Mouse (Mus musculus): Measurements from ENCODE around the gene Coq10b.
"Not testable (repeated sequence)": the region's sequence is repeated elsewhere in the genome, so short reads cannot be mapped to it uniquely, and the experiment has no call there.

Gene Coq10b

GRCm38 (mm10) chr1:55052355-55052953, at the start of gene Coq10b:
Coq10b (plus strand) TSS chr1:55052770.
- DNase-seq (ENCODE audit: low spot score in 2 of 2), result peak; percentile 97 to 99

DNA sequence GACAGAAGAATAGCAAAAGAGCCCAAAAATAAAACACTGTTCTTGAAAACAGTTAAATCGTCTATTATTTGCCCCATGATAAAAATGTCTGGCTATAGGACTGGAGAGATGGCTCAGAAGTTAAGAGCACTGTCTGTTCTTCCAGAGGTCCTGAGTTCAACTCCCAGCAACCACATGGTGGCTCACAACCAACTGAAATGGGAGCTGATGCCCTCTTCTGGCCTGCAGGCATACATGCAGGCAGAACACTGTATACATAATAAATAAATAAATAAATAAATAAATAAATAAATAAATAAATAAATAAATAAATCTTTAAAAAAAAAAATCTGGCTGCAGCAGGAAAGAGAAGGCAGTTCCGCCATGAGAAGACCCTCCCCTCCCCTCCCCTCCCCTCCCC, 44.3 kb upstream of the Coq10b start:
- DNase-seq (ENCODE audit: low spot score in 2 of 2), result not testable (repeated sequence)

DNA sequence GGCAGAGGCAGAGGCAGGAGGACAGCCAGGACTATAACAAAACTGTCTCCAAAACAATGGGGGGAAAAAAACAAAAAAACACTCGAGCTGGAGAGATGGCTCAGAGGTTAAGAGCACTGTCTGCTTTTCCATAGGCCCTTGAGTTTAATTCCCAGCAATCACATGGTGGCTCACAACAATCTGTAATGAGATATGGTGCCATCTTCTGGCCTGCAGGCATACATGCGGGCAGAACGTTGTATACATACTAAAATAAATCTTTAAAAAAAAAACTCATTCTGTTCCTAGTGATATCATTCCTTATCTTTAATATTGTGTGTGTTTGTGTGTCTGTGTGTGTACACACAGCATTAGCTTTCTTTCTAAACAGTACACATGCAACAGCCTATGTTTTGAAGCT, 40.1 kb upstream of the Coq10b start:
- DNase-seq (ENCODE audit: low spot score in 2 of 2), result no peak

DNA sequence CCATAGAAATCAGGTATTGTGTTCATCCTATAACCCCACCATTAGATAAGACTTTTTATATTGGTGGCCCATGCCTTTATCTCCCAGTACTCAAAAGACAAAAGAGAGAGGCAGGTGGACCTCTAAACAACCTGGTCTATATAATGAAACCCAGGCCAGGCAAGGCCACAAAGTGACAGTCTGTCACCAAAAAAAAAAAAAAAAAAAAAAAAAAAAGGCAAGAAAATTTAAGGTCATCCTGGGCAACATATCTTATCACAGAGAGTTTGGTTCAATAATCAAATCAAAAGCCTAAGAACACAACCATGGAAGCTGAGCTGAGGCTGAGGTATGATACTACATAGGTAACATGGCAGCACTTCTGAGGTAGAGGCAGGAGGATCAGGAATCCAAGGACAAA, 30.7 kb upstream of the Coq10b start:
- DNase-seq (ENCODE audit: low spot score in 2 of 2), result no peak

DNA sequence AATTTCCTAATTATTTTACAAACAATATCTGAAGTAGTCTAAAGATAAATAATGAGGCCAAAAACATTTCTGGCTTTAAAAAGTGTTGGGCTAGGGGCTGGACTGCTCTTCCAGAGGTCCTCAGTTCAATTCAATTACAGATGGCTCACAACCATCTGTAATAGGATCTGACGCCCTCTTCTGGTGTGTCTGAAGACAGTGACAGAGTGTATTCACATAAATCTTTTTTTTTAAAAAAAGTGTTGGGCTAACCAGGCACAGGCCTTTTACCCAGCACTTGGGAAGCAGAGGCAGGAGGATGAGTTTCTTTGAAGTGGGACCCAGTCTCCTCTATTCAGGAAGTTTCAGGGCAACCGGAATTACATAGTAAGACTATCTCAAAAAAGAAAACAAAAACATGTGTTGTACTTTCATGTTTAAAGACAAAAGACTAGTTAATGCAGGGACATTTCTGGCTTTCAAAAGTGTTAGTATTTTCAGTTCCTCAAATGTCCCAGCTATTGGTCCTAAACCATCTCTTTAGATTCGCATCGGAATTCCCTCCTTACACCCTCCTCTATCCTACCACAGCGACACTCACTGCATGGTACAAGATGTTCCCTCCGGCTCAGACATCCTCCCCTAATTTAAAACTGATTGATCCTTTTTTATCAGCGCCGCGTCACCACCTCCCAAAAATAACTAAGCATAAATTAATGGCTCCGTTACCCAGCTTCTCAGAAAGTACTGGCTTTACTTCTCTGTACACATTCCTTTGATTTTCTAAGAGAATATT, 26.7 kb upstream of the Coq10b start:
- DNase-seq (ENCODE audit: low spot score in 2 of 2), result no peak

DNA sequence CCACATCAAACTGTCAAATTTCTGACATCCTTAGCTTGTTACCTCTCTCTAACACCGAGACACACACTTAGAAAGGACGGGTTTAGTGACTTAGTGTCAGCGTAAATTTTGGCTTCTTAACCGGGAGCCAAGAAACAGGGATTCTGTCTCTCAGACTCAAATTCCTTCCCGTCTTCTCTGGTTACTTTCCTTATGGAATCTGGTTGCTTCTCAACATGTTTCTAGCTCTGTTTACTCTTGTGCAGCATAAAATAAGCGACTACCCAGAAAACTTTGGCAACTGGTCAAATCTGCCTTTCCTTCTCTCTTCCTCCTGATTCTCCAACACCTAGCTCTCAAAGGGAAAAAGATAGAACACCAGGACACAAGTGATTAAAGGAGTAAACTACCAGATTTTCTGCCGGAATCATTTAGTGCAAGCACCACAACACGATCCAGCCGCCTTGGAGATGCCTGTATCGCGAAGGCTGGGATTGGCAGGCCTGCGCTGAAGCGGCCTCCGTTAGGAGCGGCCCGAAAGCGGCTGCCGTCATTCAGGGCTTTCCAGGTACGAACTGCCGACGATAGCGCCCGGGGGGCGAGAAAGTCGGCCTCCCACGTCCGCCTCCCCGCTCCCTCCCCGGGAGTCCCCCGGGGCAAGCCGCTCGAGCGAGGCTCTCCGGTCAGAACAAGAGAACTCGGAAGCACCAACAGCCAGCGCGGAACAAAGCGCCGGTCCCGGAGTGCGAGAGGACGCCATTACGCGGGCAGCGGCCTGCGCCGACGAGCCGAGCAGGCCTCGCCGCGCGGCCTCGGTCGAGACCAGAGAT, 25.9 kb upstream of the Coq10b start:
- DNase-seq (ENCODE audit: low spot score in 2 of 2), result no peak

DNA sequence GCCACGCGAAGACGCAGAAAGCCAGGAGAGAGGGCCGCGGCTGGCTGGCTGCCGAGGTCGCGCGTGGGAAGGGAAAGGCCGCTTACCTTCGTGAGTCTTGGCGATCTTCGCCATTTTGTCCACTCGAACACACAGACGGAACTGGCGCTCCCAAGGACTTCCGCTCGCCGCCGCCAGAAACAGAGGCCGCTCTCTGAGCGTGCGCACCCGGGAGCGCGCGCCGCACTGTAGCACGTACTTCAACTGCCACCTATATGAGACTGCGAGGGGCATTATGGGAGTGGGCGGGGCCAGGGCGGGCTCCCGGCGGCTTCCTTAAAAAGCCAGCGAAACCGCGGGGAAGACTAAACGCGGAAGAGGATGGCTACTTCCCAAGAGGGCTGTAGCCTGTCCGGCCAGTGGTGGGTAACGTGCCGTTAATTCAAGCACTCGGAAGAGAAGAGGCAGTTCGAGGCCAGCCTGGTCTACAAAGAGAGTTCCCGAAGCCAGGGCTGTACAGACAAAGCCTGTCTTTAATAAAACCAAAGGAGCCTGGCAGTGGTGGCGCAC, 25.2 kb upstream of the Coq10b start, which contains the start of gene Sf3b1:
Gene Sf3b1, minus strand, starts transcription at position 229 of the 549 bp plus-strand sequence.
- peak; percentile 90 to 94 for DNase-seq (ENCODE audit: low spot score in 2 of 2)

DNA sequence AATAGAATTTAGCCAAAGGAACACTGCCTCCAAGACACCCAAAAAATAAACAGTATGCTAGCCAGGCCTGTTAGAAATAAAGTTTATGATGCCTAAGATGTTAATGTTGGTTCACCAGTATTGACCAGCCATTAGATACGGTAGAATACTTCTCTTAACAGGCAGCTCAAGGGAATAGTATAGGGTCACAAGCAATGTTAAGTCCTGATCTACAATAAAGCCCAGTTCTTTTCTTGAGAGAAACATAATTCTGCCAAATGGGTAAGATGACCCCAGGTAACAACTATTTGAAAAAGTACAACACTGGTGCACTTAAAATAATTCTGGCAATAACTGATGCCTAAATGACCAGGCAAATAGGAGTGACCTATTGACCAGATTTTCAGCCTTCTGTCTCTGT, 24.6 kb upstream of the Coq10b start:
- no peak for DNase-seq (ENCODE audit: low spot score in 2 of 2)

- no peak for DNase-seq (ENCODE audit: low spot score in 2 of 2)
Observed at GRCm38 (mm10) chr1:55028512-55029249, 23.9 kb upstream of the Coq10b start.

DNA sequence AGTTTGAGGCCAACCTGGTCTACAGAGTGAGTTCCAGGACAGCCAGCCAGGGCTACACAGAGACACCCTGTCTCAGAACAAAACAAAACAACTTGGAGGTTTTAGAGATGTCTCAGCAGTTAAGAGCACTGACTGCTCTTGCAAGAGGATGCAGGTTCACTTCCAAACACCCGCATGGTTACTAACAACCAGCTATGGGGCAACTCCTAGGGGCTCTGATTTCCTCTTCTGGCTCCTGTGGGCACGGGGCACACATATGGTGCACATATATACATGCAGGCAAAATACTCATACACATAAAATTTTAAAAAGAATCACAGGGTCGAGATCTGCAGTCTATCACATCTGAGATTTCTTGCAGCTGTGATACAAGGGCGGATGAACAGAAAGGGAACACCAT, 23.1 kb upstream of the Coq10b start:
- DNase-seq (ENCODE audit: low spot score in 2 of 2), result no peak

DNA sequence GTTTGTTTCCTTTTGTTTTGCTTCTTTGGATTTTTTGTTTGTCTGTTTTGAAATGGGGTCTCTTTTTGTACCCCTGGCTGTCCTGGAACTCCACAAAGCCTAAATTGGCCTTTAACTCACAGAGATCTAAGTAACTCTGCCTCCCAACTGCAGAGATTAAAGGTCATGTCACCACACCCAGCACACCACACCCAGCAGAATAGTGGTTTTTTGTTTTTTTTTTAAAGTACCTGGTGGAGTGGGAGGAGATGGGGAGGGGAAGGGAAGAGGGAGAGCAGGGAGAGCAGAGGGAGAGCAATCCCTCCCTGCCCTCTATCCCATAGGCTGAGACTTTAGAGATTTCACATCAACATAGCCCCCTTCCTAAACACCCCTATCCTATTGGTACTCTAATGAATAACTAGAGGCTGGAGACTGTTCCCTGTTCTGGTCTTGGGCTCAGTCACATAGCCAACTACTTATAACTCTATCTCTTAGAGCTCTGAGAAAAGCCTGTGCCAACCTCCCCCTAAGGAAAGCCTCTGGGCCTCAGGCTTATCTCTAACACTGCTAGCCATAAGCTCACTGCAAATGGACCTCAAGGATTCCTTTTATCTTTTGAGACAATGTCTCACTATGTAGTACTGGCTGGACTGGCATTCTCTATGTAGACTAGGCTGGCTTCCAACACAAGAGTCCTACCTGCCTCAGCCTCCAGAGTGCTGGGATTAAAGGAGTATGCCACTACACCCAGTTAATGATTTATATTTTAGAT, 21.4 kb upstream of the Coq10b start:
- no peak for DNase-seq (ENCODE audit: low spot score in 2 of 2)

GRCm38 (mm10) chr1:55039944-55040343, 12.6 kb upstream of the Coq10b start:
- DNase-seq (ENCODE audit: low spot score in 2 of 2), result no peak

- DNase-seq (ENCODE audit: low spot score in 2 of 2), result no peak
Observed at GRCm38 (mm10) chr1:55041691-55042090, 10.9 kb upstream of the Coq10b start.

DNA sequence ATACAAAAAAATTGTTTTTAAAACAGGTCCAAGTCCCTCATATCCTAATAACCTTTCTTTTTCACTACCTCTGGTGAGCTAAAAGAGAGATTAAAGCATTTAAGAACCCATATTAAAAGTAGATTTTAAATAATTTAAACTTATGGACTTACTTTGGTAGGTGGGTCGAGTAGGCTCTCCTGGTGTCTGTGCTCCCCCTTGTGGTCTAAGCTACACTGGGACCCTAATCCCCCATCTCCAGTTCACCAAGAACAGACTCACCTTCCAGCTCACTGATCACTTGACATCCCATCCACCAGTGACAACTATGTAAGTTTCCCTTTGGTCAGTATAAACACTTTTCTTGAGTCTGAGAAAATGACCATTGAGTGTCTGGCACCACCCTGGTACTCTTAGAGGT, 10.3 kb upstream of the Coq10b start:
- no peak for DNase-seq (ENCODE audit: low spot score in 2 of 2)

GRCm38 (mm10) chr1:55043164-55043563, 9.4 kb upstream of the Coq10b start:
- DNase-seq (ENCODE audit: low spot score in 2 of 2), result no peak

DNA sequence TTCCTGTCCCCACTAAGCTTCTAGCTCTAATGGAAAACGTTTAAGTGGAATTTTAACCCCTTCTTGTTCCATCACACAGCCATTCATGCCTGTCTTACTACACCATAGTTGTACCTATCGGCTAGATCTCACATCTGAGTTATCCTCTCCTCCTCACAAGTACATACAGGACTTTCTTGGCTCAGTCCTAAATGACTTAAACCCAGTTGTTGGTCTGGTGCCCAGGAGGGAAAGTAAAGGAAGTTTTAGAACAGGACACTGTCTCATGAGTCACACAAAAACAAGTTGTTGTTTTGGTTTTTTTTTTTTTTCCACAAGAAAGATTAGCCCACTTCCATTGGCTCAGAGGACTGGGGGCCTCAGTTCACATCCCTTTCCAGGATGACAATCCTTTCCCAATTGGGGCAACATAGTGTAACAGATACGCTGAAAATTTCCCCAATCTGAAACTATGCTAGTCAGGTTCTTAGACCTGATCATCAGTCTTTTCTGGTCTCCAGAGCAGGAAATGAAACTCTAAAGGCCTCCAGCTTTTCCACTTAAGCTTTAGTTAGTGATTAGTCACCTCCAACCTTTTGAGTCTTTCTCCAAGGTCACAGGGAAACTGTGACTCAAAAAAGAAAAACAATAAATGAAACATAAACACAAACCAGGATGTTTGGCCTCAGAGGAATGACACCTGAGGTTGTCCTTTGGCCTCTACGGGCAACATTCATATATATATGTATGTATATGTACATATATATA, 3.6 kb upstream of the Coq10b start:
- DNase-seq (ENCODE audit: low spot score in 2 of 2), result no peak

DNA sequence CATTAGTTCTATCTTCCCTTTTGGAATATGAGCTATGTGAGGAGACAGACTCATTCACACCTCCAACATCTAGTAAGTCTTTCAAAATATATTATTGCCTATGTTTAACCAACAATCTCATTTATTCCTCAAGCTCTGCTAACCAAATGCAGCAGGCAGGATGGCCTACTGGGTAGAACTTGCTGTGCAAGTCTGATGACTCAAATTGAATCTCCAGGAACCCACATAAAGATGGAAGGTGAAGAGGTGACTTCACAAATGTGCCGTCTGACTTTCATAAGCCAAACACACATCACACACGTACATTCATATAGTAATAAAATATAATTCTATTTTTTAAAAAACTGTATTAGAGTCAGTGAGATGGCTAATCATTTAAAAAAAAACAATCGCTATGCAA, 899 bp upstream of the Coq10b start:
- no peak for DNase-seq (ENCODE audit: low spot score in 2 of 2)

GRCm38 (mm10) chr1:55053005-55053404, 435 bp downstream of the Coq10b start:
- DNase-seq (ENCODE audit: low spot score in 2 of 2), result peak in 1 of 2 experiments; percentile 87

- no peak for DNase-seq (ENCODE audit: low spot score in 2 of 2)
Observed at GRCm38 (mm10) chr1:55053596-55053995, 1.0 kb downstream of the Coq10b start.
